Mouse (Mus musculus): ENCODE data around the gene Fgfr4.

DNA sequence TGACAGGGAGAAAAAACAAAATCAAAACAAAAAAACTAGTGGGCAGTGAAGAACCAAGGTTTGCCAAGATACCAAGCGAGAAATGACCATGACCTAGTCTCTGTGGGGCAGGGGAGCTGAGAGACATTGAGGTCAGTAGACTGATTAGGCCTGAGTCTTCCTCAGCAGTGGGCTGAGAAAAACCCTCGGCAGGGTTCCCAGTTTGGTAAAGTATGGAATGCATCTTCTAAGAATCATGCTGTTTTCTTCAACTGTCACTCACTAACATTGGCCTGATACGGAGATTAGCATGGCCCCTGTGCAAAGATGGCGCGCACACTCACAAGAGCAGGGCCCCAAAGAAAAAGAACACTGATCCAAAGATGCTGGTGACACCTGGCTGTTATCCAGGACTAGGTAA, 1.5 kb downstream of the Fgfr4 start:
- no peak for TF ChIP-seq EP300 (IDR thresholded peaks at IDR 0.05; ENCODE audit: insufficient read depth, low read depth, low read length)
- TF ChIP-seq CTCF (IDR thresholded peaks at IDR 0.05) = no peak
- no peak for TF ChIP-seq POLR2A (IDR thresholded peaks at IDR 0.05; ENCODE audit: insufficient read depth, low read depth, low read length)
